Mouse (Mus musculus) cortical plate, adult 2 months (tissue): ENCODE measurements around the gene Tspan32. TPM values are rescaled to one million over a fixed set of nuclear protein-coding genes. Genes with fewer than 3 reads are reported as not detected.

ENCODE experiments used
- H3K27ac ChIP-seq: fragments of 200-500 bp; 2 replicates; pipeline ENCODE4 v1.5.1; 2012; ENCODE audit warnings: low read length, control low read depth, inconsistent platforms; ENCODE audit not compliant: insufficient read depth
- H3K4me1 ChIP-seq: fragments of 200-500 bp; 2 replicates; pipeline ENCODE4 v1.6.1; 2011; ENCODE audit warnings: low read length; ENCODE audit not compliant: control insufficient read depth, insufficient read depth
- H3K4me3 ChIP-seq: fragments of 200-500 bp; 2 replicates; pipeline ENCODE4 v1.5.1; 2011; ENCODE audit warnings: mild to moderate bottlenecking, low read length, control low read depth; ENCODE audit not compliant: insufficient read depth
- CTCF ChIP-seq: fragments of 200-500 bp; IDR thresholded peaks from 2 replicates; pipeline ENCODE4 v1.5.1; 2011; ENCODE audit warnings: mild to moderate bottlenecking, control low read depth, low read length; ENCODE audit not compliant: insufficient read depth; ENCODE audit errors: extremely low read depth
- POLR2A ChIP-seq: fragments of 200-500 bp; IDR thresholded peaks from 2 replicates; pipeline ENCODE4 v1.6.1; 2011; ENCODE audit warnings: mild to moderate bottlenecking, low read length, control low read depth; ENCODE audit not compliant: insufficient read depth; ENCODE audit errors: extremely low read depth
- polyA plus RNA-seq: library from polyadenylated mRNA; depleted of rRNA; stranded (reverse); fragments of >200 nt; gene quantifications from 2 replicates; pipeline ENCODE4 v1.2.3, GENCODE M21; 2012; rRNA removed

Gene Tspan32
- polyA plus RNA-seq, result 0.26 and 0.44 TPM in 2 replicates

DNA sequence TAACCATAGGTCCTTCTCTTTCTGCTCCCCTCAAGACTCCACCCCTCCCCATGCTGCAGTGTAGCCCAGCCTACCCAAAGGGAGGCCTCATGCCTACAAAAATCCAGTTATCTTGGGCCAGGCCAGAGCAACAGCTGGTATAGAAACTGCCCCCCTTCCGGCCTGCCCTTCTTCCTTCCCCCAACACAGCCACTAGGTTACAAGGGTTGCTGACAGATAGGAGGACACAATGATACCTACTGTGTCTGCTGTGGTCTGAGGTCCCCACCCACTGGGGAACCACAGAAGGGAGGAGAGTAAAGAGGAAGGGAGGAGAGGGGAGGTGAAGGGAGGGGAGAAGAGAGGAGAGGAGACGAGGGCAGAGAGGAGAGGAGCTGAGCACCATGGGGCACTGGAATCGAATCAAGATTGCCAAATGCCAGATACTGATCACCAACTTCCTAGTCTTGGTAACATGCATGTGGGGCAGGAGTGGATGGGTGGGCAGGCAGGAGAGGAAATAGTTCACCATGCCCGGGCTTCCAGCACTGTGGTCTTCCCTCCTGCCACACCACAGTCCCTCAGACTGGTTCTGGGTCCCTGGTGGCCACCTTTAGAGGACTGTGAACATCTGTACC is at the start of gene Tspan32:
Gene Tspan32 (plus strand): TSS at position 320 of the 617 bp plus-strand sequence.
- no peak within 1 kb of the TSS for H3K27ac ChIP-seq
- TF ChIP-seq POLR2A (no peak), CTCF (no peak)
- no peaks in the 10 kb centered on the region for H3K4me1 ChIP-seq
- H3K4me3 ChIP-seq, result no peak within 1 kb of the TSS

GRCm38 (mm10) chr7:142956018-142956417 is 48.8 kb upstream of the Tspan32 start:
- Histone ChIP-seq H3K4me3 (no peak overlapping the region), H3K4me1 (no peaks in the 10 kb centered on the region), H3K27ac (no peak overlapping the region)
- TF ChIP-seq CTCF (no peak), POLR2A (no peak)

GRCm38 (mm10) chr7:142958817-142959216 is 46.0 kb upstream of the Tspan32 start:
- H3K27ac ChIP-seq, result no peak overlapping the region
- no peak overlapping the region for H3K4me3 ChIP-seq
- TF ChIP-seq POLR2A (no peak), CTCF (no peak)
- no peaks in the 10 kb centered on the region for H3K4me1 ChIP-seq

DNA sequence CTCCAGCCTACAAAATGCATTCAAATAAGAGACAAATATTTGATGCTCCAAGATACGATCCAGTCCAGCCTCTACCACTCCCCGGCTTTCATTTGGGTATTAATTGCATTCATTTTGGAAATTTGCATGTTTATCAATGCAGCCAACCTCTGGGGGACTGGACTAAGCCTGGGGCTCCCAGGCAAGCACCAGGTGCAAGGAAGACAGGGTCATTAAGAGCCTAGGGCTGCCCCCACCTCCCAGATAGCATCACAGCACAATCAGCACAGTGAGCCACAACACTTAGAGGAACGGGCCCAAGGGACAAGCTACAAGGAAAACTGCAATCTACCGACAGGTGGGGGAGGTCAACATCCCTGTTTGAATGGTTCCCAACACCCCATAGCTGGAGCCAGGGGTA is 45.1 kb upstream of the Tspan32 start:
- H3K4me3 ChIP-seq, result no peak overlapping the region
- no peak overlapping the region for H3K27ac ChIP-seq
- no peak for TF ChIP-seq POLR2A
- TF ChIP-seq CTCF, result no peak
- no peaks in the 10 kb centered on the region for H3K4me1 ChIP-seq

GRCm38 (mm10) chr7:142967414-142967883 is 37.4 kb upstream of the Tspan32 start:
- TF ChIP-seq POLR2A (no peak), CTCF (no peak)
- H3K4me3 ChIP-seq, result peak overlapping the region; percentile 19
- no peak overlapping the region for H3K27ac ChIP-seq

GRCm38 (mm10) chr7:142967884-142968808 is 36.7 kb upstream of the Tspan32 start:
- no peak overlapping the region for H3K27ac ChIP-seq
- peak overlapping the region; percentile 19 for H3K4me3 ChIP-seq
- H3K4me1 ChIP-seq, result no peaks in the 10 kb centered on the region
- TF ChIP-seq CTCF, result no peak
- TF ChIP-seq POLR2A, result no peak

More at GRCm38 (mm10) chr7:142967414-142967883, 37.4 kb upstream of the Tspan32 start:
- H3K4me1 ChIP-seq, result no peaks in the 10 kb centered on the region

GRCm38 (mm10) chr7:142968809-142969511 is 35.9 kb upstream of the Tspan32 start, which contains the start of gene Ascl2:
Gene Ascl2, minus strand, starts transcription at chr7:142969264.
- no peak for TF ChIP-seq CTCF
- no peak for TF ChIP-seq POLR2A
- Histone ChIP-seq H3K27ac (no peak within 1 kb of the TSS), H3K4me1 (no peaks in the 10 kb centered on the region), H3K4me3 (peak within 1 kb of the TSS; percentile 19; the same call in 1 of the 2 replicates)

DNA sequence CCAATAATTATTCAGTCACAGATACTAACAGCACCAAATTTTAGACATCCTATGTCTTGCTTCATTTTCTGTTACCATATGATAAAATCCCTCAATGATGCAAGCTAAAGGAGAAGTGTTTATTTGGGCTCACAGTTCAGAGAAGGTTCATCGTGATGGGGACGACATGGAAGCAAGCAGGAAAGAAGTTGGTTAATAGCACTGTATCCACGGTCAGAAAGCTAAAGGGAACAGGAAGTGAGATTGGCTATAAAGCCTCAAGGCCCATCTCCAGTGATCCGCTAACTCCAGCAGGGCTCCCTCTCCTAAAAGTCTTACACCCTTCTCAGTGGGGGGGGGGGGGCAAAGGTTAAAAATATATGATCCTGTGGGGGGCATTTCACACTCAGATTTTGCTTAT is 22.9 kb upstream of the Tspan32 start:
- Histone ChIP-seq H3K4me3 (no peak overlapping the region), H3K27ac (no peak overlapping the region), H3K4me1 (no peaks in the 10 kb centered on the region)
- no peak for TF ChIP-seq CTCF

- Histone ChIP-seq H3K27ac (no peak overlapping the region), H3K4me3 (no peak overlapping the region), H3K4me1 (no peaks in the 10 kb centered on the region)
- TF ChIP-seq CTCF, result no peak
- no peak for TF ChIP-seq POLR2A
Observed at GRCm38 (mm10) chr7:142985146-142985545, 19.7 kb upstream of the Tspan32 start.

DNA sequence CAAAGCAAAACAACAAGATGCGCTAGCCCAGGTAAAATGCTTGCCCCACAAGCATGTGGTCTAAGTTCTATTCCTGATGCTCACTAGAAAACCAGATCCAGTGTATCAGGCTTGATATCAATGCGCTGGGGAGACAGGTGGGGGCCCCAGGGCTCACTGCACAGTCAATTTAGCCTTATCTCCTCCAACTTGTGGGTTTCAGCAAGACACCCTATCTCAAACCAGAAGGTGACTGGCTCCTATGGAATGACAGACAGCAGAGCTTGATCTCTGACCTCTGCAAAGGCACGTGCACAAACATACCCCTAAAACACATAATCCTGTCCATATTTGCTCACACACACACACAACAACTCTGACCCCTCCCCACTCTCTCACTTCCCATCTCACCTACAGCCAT is 17.1 kb upstream of the Tspan32 start:
- Histone ChIP-seq H3K4me3 (no peak overlapping the region), H3K4me1 (no peaks in the 10 kb centered on the region), H3K27ac (no peak overlapping the region)
- TF ChIP-seq POLR2A, result no peak
- no peak for TF ChIP-seq CTCF
